In the genomic region with DNA sequence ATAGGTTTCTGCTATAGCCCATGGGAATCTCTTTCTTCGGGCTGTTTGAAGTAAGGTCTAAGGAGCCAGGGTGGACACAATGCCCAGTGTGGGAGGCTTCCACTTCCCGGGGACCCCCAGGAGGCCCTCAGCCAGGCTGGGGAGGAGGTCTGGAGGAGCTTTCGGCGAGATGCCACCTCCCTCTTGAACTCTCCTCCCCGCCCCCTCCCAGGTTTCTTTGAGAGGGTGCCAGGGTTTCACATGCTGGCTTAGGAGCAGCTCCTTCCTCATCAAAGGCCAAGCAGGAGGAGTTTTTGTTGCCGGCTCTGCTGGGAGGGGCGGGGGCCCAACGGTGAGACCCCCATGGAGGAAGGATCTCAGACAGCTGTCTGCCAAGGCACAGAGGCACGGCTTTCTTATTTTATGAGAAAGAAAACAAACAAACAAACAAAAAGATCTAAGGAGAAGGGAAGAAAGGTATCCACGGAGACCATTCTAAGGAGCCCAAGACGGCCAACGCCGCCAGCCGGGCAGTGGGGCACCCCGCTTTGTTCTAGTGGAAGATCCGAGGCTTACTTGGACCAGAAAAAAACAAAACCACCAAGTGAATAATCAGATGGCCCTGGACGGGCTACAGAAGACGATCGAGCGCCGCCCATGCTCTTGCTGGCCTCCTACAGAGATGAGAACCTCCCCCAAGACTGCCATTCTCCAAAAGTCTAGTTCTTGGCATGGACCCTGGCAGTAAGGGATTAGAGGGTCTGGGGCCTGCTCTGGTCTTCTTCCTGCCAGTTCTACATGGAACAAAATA, we compare ENCODE assay signal across 13 mouse cellular contexts.
DNase-seq lines count a peak whose midpoint lies in the region; ATAC-seq and TF ChIP-seq lines count a peak whose summit lies in the region.
"Had no signal": no experiment of that assay in that cellular context is flagged by ENCODE, and none has a peak within 500 bp of the region (broad histone marks: within the 10 kb centered on the region; RNA-seq: fewer than 3 reads in every experiment).

No protein-coding gene starts in this region.

- no peaks in the 10 kb centered on the region for H3K4me1 ChIP-seq in cerebellum, adult 2 months (ENCODE audit: control insufficient read depth, insufficient read depth, low read length)
- H3K4me1 ChIP-seq in midbrain, embryonic 12.5 days = peaks cover 65% of the 10 kb centered on the region
- H3K4me1 ChIP-seq in heart, adult 2 months (ENCODE audit: control insufficient read depth, insufficient read depth, low read length) = no peaks in the 10 kb centered on the region

- no peak overlapping the region for H3K9ac ChIP-seq in midbrain, embryonic 12.5 days (replicated peaks)
- no peak overlapping the region for H3K9ac ChIP-seq in heart, adult 2 months (ENCODE audit: low read depth, low read length)
- H3K9ac ChIP-seq: embryonic facial prominence, embryonic 15.5 days had no signal

- DNase-seq in cerebellum, adult 2 months = peak; percentile 13 to 18
- DNase-seq in cerebellum, adult 9-11 months = no peak
- peak; percentile 20 for DNase-seq in ovary, postnatal 36 days (ENCODE audit: low spot score)
- no peak for DNase-seq in ovary, postnatal 10 days (ENCODE audit: low spot score)
- no peak for DNase-seq in heart, adult 2 months
- DNase-seq in yolk sac, embryonic 10.5 days (ENCODE audit: low spot score) = no peak
- DNase-seq: gastrocnemius, postnatal 36 days; kidney, postnatal 25 days; lung, postnatal 10 days; thymus, adult 18-20 months had no signal

- no peaks in the 10 kb centered on the region for H3K9me3 ChIP-seq in midbrain, embryonic 12.5 days
- H3K9me3 ChIP-seq: embryonic facial prominence, embryonic 15.5 days had no signal

- H3K79me2 ChIP-seq in heart, adult 2 months (replicated peaks; ENCODE audit: control insufficient read depth, insufficient read depth, low read length) = no peaks in the 10 kb centered on the region

- no peak for TF ChIP-seq POLR2A in cerebellum, adult 2 months (IDR thresholded peaks at IDR 0.05; ENCODE audit: borderline replicate concordance, insufficient read depth, low read length)
- TF ChIP-seq POLR2A in heart, adult 2 months (IDR thresholded peaks at IDR 0.05; ENCODE audit: insufficient read depth, low read depth, low read length) = no peak

- H3K27ac ChIP-seq in cerebellum, adult 2 months (ENCODE audit: insufficient read depth, low read length) = no peak overlapping the region
- H3K27ac ChIP-seq in midbrain, embryonic 12.5 days (replicated peaks) = peak overlapping the region; percentile 58
- H3K27ac ChIP-seq in heart, adult 2 months = no peak overlapping the region
- H3K27ac ChIP-seq: embryonic facial prominence, embryonic 15.5 days had no signal

- TF ChIP-seq EP300 in heart, adult 2 months (IDR thresholded peaks at IDR 0.05; ENCODE audit: insufficient read depth, low read depth, low read length) = no peak

- H3K27me3 ChIP-seq in cerebellum, adult 2 months (ENCODE audit: control insufficient read depth, insufficient read depth, low read length) = no peaks in the 10 kb centered on the region
- H3K27me3 ChIP-seq in midbrain, embryonic 12.5 days = no peaks in the 10 kb centered on the region; the same call in 1 of the 2 replicates
- H3K27me3 ChIP-seq in heart, adult 2 months (ENCODE audit: control insufficient read depth, insufficient read depth, low read length) = no peaks in the 10 kb centered on the region
- H3K27me3 ChIP-seq: embryonic facial prominence, embryonic 15.5 days had no signal

- no peak overlapping the region for H3K4me2 ChIP-seq in midbrain, embryonic 12.5 days (replicated peaks)
- H3K4me2 ChIP-seq: embryonic facial prominence, embryonic 15.5 days had no signal

- 11% methylated on average over 21 of the region's 21 CpGs for WGBS in cerebellum, adult 2 months
- WGBS in midbrain, embryonic 12.5 days = 16% methylated on average over 21 of the region's 21 CpGs
- WGBS in heart, adult 2 months = 65% methylated on average over 21 of the region's 21 CpGs

- ATAC-seq in midbrain, embryonic 12.5 days (ENCODE audit: low FRiP score, low read depth) = peak; percentile 12; the same call in 1 of the 2 replicates
- ATAC-seq in erythroid progenitor cell, adult 5-6 weeks (replicated peaks; ENCODE audit: low FRiP score, poor library complexity, severe bottlenecking) = no peak

- TF ChIP-seq CTCF in cerebellum, adult 2 months (IDR thresholded peaks at IDR 0.05; ENCODE audit: borderline replicate concordance, insufficient read depth, low read depth, low read length) = no peak
- no peak for TF ChIP-seq CTCF in heart, adult 2 months (IDR thresholded peaks at IDR 0.05)

- intact Hi-C loops in heart, adult 2 months (cut with DNase I) = no loop called here

- no peak overlapping the region for H3K4me3 ChIP-seq in cerebellum, adult 2 months (replicated peaks; ENCODE audit: insufficient read depth, low read depth, low read length)
- H3K4me3 ChIP-seq in midbrain, embryonic 12.5 days = no peak overlapping the region
- no peak overlapping the region for H3K4me3 ChIP-seq in heart, adult 2 months
- H3K4me3 ChIP-seq: embryonic facial prominence, embryonic 15.5 days had no signal

- H3K36me3 ChIP-seq in midbrain, embryonic 12.5 days = no peaks in the 10 kb centered on the region
- H3K36me3 ChIP-seq in heart, adult 2 months (ENCODE audit: control insufficient read depth, insufficient read depth, low read length) = no peaks in the 10 kb centered on the region
- H3K36me3 ChIP-seq: embryonic facial prominence, embryonic 15.5 days had no signal

Comparison
In these comparisons a context has a peak if more than half of its experiments do, and no peak if none do; other contexts are left out.
1. DNase-seq: peak in cerebellum, adult 2 months (2 of 2) and ovary, postnatal 36 days (single experiment); none in cerebellum, adult 9-11 months (single experiment), ovary, postnatal 10 days (single experiment), heart, adult 2 months (0 of 2) and yolk sac, embryonic 10.5 days (single experiment).